Mouse (Mus musculus) neural tube, embryonic 12.5 days (tissue): Measurements from ENCODE around the gene Dnase1l3. TPM values are rescaled to one million over a fixed set of nuclear protein-coding genes. Genes with fewer than 3 reads are reported as not detected.

Experiments used
- ATAC-seq: fragments of 200-750 bp; cut with Nextera tagmentation; 2 replicates; pipeline ENCODE4 v1.8.0; 2017; ENCODE audit warnings: low read depth, mild to moderate bottlenecking, moderate TSS enrichment, moderate library complexity; ENCODE audit not compliant: low FRiP score
- H3K27ac ChIP-seq: fragments of 300-500 bp; sonication (generic); 2 replicates; pipeline ENCODE4 v1.5.1; 2016
- H3K27me3 ChIP-seq: fragments of 300-500 bp; sonication (generic); replicated peaks from 2 replicates; pipeline ENCODE4 v1.6.1; 2016; ENCODE audit warnings: mild to moderate bottlenecking
- H3K36me3 ChIP-seq: fragments of 300-500 bp; sonication (generic); 2 replicates; pipeline ENCODE4 v1.6.1; 2016; ENCODE audit warnings: mild to moderate bottlenecking
- H3K4me1 ChIP-seq: fragments of 300-500 bp; sonication (generic); 2 replicates; pipeline ENCODE4 v1.6.1; 2016
- H3K4me2 ChIP-seq: fragments of 300-500 bp; sonication (generic); replicated peaks from 2 replicates; pipeline ENCODE4 v1.6.1; 2016; ENCODE audit warnings: mild to moderate bottlenecking
- H3K4me3 ChIP-seq: fragments of 300-500 bp; sonication (generic); 2 replicates; pipeline ENCODE4 v1.5.1; 2016
- H3K9ac ChIP-seq: fragments of 300-500 bp; sonication (generic); 2 replicates; pipeline ENCODE4 v1.6.1; 2016; ENCODE audit warnings: mild to moderate bottlenecking
- H3K9me3 ChIP-seq: fragments of 300-500 bp; sonication (generic); 2 replicates; pipeline ENCODE4 v1.6.1; 2016; ENCODE audit warnings: mild to moderate bottlenecking
- WGBS: fragments of 180-500 bp; shearing (Covaris S2); methylation state at CpG from one replicate; pipeline ENCODE4 v1.1.7; 2016; 5-methylcytosine and 5-hydroxymethylcytosine counted together
- polyA plus RNA-seq: library from polyadenylated mRNA; unstranded; fragments of >200 nt; fragmentation: Nextera tagmentation; extraction: Ambion mirVana; gene quantifications from 2 replicates; pipeline ENCODE4 v1.2.1, GENCODE M21; 2016

Gene Dnase1l3
- polyA plus RNA-seq, 1 experiment from 2014 or later = 0.15 TPM

DNA sequence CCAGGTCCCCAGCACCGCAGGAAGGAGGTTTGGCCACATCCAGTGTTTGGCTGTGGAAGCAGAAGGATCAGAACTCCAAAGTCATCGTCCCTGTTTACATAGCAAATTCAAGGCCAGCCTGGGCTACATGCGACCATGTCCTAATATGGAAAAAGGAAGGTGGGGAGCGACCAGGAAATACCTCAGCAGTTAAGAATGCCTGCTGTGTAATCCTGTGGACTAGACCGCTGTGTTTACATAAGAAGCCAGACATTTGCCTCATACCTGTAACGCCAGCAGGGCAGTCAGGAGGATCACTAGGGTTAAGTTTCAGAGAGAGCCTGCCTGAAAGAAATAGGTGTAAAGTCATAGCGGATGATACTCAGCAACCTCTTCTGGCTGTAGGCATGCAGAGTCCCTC is 31.2 kb downstream of the Dnase1l3 start:
- H3K9ac ChIP-seq = no peak overlapping the region
- H3K27ac ChIP-seq = no peak overlapping the region
- H3K36me3 ChIP-seq = no peaks in the 10 kb centered on the region
- H3K27me3 ChIP-seq = no peaks in the 10 kb centered on the region
- no peak overlapping the region for H3K4me3 ChIP-seq
- ATAC-seq = no peak
- no peaks in the 10 kb centered on the region for H3K4me1 ChIP-seq
- WGBS = 70% methylated on average over 7 of the region's 7 CpGs
- H3K4me2 ChIP-seq = no peak overlapping the region
- H3K9me3 ChIP-seq = no peaks in the 10 kb centered on the region

DNA sequence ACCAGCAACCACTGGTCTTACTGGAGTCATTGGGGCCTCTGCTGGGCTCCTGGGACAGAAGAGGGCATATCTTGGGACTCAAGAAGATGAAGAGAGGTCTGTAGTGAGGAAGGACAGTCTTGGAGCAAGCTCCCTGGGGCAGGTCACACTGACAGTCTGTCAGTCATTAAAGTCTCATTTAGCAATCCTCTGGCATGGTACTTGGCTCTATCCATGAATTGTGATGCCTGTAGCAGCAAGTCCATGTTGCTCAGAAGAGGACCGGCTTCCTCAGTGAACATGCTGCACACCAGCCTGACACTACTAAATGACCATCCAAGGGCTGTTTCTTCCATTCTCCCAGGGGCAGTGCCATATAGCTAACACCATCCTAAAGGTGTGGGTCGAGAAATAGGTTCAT is 31.7 kb downstream of the Dnase1l3 start:
- 84% methylated on average over 2 of the region's 2 CpGs for WGBS

DNA sequence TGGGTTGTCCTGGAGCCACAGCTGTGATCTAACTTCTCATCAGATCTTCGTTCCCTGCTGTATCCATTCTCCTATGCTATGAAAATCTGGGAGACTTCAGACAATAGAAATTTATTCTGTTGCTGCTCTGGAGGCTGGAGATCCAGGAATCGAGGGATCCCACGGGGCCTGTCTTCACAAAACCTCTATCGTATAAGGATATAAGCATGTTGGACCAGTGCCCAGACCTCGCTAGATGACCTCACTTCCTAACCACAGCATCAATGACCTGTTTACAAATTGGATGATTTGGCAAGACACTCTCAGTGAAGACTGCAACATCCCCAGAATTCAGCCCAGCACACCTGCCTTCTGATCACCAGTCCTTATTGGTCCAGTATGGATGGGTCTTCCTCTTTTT is 32.7 kb downstream of the Dnase1l3 start:
- no peak overlapping the region for H3K4me3 ChIP-seq
- no peaks in the 10 kb centered on the region for H3K27me3 ChIP-seq
- 80% methylated on average over 5 of the region's 5 CpGs for WGBS
- no peak for ATAC-seq
- no peaks in the 10 kb centered on the region for H3K9me3 ChIP-seq
- no peak overlapping the region for H3K27ac ChIP-seq
- H3K4me1 ChIP-seq = no peaks in the 10 kb centered on the region
- no peak overlapping the region for H3K9ac ChIP-seq
- H3K36me3 ChIP-seq = no peaks in the 10 kb centered on the region
- H3K4me2 ChIP-seq = no peak overlapping the region

More for the DNA sequence above, 31.7 kb downstream of the Dnase1l3 start:
- Histone ChIP-seq H3K36me3 (no peaks in the 10 kb centered on the region), H3K4me2 (no peak overlapping the region), H3K4me3 (no peak overlapping the region), H3K4me1 (no peaks in the 10 kb centered on the region), H3K9ac (no peak overlapping the region), H3K27ac (no peak overlapping the region), H3K9me3 (no peaks in the 10 kb centered on the region), H3K27me3 (no peaks in the 10 kb centered on the region)
- ATAC-seq = no peak

DNA sequence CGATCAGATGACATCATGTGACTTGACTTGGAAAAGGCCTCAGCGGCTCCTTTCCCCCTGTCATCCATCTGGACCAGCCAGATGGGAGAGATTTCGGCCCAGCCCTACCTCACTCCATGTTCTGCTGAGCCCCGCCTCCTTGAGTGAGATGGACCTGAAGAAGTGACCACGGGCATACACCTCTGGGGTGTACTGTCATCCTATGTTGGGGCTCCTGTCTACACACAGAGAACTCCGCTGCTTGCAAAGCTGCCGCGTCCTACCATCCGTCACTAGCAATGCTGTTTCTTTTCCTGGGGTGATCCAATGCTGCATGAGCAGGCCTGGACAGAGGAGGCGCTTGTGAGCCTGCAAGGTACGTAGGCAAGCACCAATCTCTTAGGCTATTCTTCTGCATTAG is 33.8 kb downstream of the Dnase1l3 start:
- Histone ChIP-seq H3K9me3 (no peaks in the 10 kb centered on the region), H3K9ac (no peak overlapping the region), H3K27ac (no peak overlapping the region), H3K4me2 (no peak overlapping the region), H3K4me1 (no peaks in the 10 kb centered on the region), H3K36me3 (no peaks in the 10 kb centered on the region), H3K4me3 (no peak overlapping the region), H3K27me3 (no peaks in the 10 kb centered on the region)
- peak; percentile 30; the same call in 1 of the 2 replicates for ATAC-seq
- 55% methylated on average over 11 of the region's 11 CpGs for WGBS

DNA sequence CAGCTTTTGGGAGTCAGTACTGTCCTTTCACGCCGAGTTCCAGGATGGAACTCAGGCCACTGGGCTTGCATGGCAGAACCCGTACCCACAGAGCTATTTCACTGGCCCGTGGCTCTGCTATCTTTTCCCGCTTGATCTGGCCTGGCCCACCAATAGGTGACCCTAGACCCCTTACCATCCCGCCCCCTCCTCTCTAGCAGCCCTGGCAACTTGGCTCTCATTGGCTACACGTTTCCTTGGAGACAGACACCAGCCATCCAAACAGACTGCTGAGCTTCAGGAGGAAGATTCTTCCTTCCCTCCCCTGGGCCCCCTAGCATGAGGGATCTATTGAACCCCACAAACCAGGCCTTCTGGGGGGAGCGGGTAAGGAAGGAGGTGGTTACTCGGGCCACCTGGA is 37.3 kb downstream of the Dnase1l3 start, which contains the start of gene Gm45521:
Gene Gm45521, plus strand, starts transcription at position 240 of the 400 bp plus-strand sequence.
- H3K4me3 ChIP-seq = no peak within 1 kb of the TSS
- H3K9ac ChIP-seq = no peak within 1 kb of the TSS
- no peak for ATAC-seq
- no peaks in the 10 kb centered on the region for H3K27me3 ChIP-seq
- H3K4me1 ChIP-seq = peaks cover 7% of the 10 kb centered on the region; the same call in 1 of the 2 replicates
- H3K4me2 ChIP-seq = no peak within 1 kb of the TSS
- H3K36me3 ChIP-seq = no peaks in the 10 kb centered on the region
- H3K9me3 ChIP-seq = no peaks in the 10 kb centered on the region
- no peak within 1 kb of the TSS for H3K27ac ChIP-seq
- WGBS = 53% methylated on average over 9 of the region's 9 CpGs

DNA sequence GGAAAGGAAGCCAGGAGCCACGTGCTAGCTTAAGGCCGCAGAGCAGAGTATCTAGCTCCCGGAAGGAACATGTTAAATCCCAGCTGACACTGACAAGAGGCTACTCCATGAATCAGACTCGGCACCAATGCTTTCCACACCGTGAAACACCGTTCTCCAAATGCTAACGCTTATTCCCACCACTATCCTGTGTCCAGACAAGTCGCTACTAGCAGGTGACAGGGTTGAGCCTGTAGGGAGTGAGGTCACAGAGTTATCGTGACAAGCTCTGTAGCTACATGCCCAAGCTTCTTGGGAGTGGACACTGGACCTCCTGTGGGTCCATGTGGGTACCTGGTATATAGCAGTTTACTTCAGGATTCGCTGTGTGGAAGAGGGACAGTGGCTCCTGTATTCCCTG is 37.9 kb downstream of the Dnase1l3 start:
- H3K4me2 ChIP-seq = no peak overlapping the region
- no peaks in the 10 kb centered on the region for H3K27me3 ChIP-seq
- no peak overlapping the region for H3K27ac ChIP-seq
- ATAC-seq = no peak
- H3K9me3 ChIP-seq = no peaks in the 10 kb centered on the region
- peaks cover 7% of the 10 kb centered on the region; the same call in 1 of the 2 replicates for H3K4me1 ChIP-seq
- H3K9ac ChIP-seq = no peak overlapping the region
- WGBS = 84% methylated on average over 10 of the region's 10 CpGs
- peaks cover 3% of the 10 kb centered on the region; the same call in 1 of the 2 replicates for H3K36me3 ChIP-seq
- no peak overlapping the region for H3K4me3 ChIP-seq

DNA sequence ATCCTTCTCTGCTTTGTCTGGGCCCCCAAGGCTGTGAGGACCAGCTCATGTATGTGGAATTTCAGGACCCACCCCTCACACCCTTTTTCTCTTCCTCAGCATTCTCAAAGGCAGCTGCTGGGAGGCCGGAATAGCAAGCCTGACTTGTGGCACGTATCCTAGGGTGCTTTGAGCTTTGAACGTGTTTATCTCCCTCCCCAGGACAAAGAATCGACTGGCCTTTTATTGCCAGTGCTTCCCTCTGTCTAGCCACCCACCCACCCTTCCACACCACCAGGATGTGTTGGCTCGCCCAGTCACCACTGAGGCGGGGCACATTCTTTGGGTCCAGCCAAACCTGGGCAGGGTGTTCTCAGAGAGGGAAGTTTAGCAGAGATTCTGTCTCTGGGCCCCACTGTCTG is 40.3 kb downstream of the Dnase1l3 start:
- no peak overlapping the region for H3K4me3 ChIP-seq
- no peak overlapping the region for H3K4me2 ChIP-seq
- peaks cover 23% of the 10 kb centered on the region for H3K36me3 ChIP-seq
- no peaks in the 10 kb centered on the region for H3K9me3 ChIP-seq
- H3K27ac ChIP-seq = no peak overlapping the region
- WGBS = 21% methylated on average over 6 of the region's 6 CpGs
- H3K27me3 ChIP-seq = no peaks in the 10 kb centered on the region
- no peak overlapping the region for H3K9ac ChIP-seq
- peaks cover 7% of the 10 kb centered on the region; the same call in 1 of the 2 replicates for H3K4me1 ChIP-seq
- no peak for ATAC-seq

DNA sequence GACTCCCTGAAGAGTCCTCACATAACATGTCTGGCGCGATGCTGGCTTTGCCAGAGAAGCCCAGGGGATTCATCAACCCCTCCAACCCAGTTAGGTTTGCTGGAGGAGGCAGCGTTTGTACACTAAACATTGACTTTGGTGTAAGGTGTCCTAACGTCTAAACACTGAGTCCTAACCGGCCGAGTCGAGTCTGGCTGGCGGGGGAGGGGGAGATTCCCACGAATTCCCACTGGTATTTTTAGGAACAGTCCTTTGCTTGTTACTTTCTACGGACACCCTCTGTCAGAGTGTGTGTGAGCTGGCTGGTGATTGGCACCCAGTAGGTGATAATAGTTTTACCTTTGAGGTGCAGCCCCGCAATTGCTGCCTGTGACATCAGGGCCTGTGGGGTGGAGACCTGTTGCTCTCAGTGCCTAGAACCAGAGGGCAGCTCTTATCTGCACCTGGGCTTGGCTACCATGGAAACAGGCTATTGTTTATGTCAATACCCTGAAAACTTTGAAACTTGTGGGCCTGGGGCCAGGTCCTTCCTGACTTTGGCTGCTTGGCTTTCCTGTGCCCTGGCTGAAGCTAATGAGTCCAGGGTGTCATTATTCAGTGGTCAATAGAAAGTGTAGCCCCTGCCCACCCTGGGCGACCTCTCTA is 41.6 kb downstream of the Dnase1l3 start:
- no peak for ATAC-seq
- no peaks in the 10 kb centered on the region for H3K9me3 ChIP-seq
- no peak overlapping the region for H3K4me2 ChIP-seq
- H3K4me1 ChIP-seq = peaks cover 7% of the 10 kb centered on the region; the same call in 1 of the 2 replicates
- no peak overlapping the region for H3K9ac ChIP-seq
- peaks cover 36% of the 10 kb centered on the region for H3K36me3 ChIP-seq
- H3K27me3 ChIP-seq = no peaks in the 10 kb centered on the region
- 33% methylated on average over 12 of the region's 12 CpGs for WGBS
- no peak overlapping the region for H3K27ac ChIP-seq
- no peak overlapping the region for H3K4me3 ChIP-seq

DNA sequence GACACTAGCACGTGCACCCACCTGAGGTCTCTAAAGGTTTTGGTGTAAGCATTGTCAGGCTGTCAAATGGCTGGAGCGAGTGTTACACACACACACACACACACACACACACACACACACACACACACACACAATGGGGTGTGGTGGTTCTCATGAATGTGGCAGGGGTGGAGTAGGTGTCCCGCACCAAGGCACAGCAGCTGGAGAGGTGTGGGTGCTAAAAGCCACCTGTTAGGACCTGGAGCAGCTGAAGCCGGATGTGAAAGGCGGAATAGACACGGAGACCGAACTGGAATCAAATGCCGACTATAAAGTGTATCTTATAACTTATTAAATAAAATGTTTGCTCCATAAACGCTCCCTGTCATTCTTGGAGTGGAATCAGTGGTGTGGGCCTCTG is 43.1 kb downstream of the Dnase1l3 start:
- Histone ChIP-seq H3K4me1 (peaks cover 7% of the 10 kb centered on the region; the same call in 1 of the 2 replicates), H3K27ac (no peak overlapping the region), H3K9ac (no peak overlapping the region), H3K9me3 (no peaks in the 10 kb centered on the region), H3K36me3 (peaks cover 36% of the 10 kb centered on the region), H3K27me3 (no peaks in the 10 kb centered on the region), H3K4me3 (no peak overlapping the region), H3K4me2 (no peak overlapping the region)
- WGBS = 95% methylated on average over 9 of the region's 9 CpGs
- no peak for ATAC-seq

DNA sequence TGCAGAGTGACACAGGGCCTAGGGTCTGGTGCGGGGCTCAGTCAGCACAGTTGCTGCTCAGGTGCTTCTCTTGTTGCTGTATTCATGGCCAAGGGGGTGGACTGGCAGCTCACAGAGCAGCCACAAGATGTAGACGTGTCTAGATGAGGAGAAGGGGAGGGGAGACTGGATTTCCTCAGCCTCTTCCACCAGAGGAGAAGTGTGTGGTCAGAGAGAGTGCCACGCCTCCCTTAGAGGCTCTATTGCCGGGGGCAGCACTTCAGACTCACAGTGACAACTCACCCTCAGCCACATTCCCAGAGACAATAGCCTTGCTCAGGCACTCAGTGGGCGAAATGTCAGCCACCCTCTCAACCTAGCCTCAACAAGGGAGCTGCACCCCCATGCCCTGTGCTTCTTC is 49.1 kb downstream of the Dnase1l3 start:
- Histone ChIP-seq H3K4me2 (no peak overlapping the region), H3K9ac (no peak overlapping the region), H3K4me3 (no peak overlapping the region), H3K36me3 (peaks cover 57% of the 10 kb centered on the region), H3K27ac (no peak overlapping the region), H3K4me1 (no peaks in the 10 kb centered on the region), H3K9me3 (no peaks in the 10 kb centered on the region), H3K27me3 (no peaks in the 10 kb centered on the region)
- ATAC-seq = 0 out of 2 replicates have a peak, but pooled peaks have one; percentile 2
- WGBS = 75% methylated on average over 5 of the region's 5 CpGs

DNA sequence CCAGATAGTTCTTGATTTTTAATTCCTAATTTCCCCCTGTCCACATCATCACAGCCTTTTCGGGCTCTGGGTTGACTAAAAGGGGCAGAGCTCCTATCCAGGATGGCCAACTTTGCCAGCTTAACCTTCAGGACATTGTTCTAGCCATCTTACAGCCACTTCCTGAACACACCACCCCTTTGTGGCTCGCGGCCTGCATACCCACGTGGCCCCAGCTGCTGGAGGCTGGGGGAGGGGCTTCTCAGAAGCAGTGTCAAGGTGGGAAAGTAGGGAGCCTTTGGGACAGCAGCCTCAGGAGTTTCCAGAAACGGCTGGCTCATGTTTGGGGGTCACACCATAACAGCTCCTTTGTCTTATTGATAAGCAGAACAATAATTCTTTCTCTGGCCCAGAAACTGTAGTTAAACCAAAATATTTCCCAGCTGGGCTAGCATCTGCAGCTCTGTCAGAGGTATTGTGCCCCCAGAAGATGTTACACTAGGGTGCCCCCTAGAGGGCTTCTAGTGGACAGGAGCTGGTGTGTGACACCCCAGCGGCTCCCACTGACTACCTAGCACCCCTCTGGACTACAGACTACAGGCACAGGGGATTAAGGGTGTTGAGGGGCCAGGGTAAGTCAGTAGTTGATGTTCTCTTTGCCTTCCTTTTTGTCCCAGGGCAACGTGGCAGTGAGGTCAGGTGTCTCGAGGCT is 49.9 kb downstream of the Dnase1l3 start:
- peak; percentile 62; the same call in 1 of the 2 replicates for ATAC-seq
- 59% methylated on average over 8 of the region's 8 CpGs for WGBS
- Histone ChIP-seq H3K27me3 (no peaks in the 10 kb centered on the region), H3K9ac (no peak overlapping the region), H3K9me3 (no peaks in the 10 kb centered on the region), H3K4me1 (no peaks in the 10 kb centered on the region), H3K4me3 (no peak overlapping the region), H3K27ac (no peak overlapping the region), H3K36me3 (peaks cover 57% of the 10 kb centered on the region), H3K4me2 (no peak overlapping the region)

DNA sequence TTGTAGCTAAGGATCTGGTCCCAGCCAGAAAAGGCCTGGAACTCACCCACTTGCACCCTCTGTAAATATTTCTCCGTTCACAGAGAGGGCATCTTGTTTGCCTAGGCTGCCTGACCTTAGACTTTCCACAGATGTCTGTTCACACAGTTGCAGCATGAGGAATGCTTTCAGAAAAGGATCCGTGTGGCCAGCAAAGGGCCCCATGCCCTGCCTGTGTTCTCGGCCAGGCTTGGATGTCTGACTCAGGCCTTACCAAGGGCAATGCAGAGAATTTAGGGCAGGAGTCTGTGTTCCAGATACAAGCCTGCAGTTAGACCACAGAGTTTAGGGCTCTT is 50.6 kb downstream of the Dnase1l3 start:
- Histone ChIP-seq H3K36me3 (peaks cover 55% of the 10 kb centered on the region), H3K4me3 (no peak overlapping the region), H3K9me3 (no peaks in the 10 kb centered on the region), H3K4me2 (no peak overlapping the region), H3K9ac (no peak overlapping the region), H3K27me3 (no peaks in the 10 kb centered on the region), H3K27ac (no peak overlapping the region), H3K4me1 (no peaks in the 10 kb centered on the region)
- no peak for ATAC-seq
- 87% methylated on average over 3 of the region's 3 CpGs for WGBS
